Mouse (Mus musculus) stomach, postnatal 0 days (tissue): Measurements from ENCODE around the gene Abcb6. TPM values are rescaled to one million over a fixed set of nuclear protein-coding genes. Genes with fewer than 3 reads are reported as not detected.
A peak's percentile ranks its signal among the peaks of the same experiment; 100 is the strongest.

Source experiments
- ATAC-seq: fragments of 200-750 bp; cut with Nextera tagmentation; 2 replicates; pipeline ENCODE4 v1.8.0; 2017; ENCODE audit not compliant: low FRiP score, low TSS enrichment
- DNase-seq: peaks from one replicate; pipeline ENCODE4 v3.0.0-alpha.2; 2016; ENCODE audit warnings: low spot score
- H3K27ac ChIP-seq: fragments of 300-500 bp; sonication (generic); replicated peaks from 2 replicates; pipeline ENCODE4 v1.5.1; 2014; ENCODE audit warnings: mild to moderate bottlenecking, control low read depth
- H3K27me3 ChIP-seq: fragments of 300-500 bp; sonication (generic); 2 replicates; pipeline ENCODE4 v1.6.1; 2014; ENCODE audit warnings: low read length; ENCODE audit not compliant: control insufficient read depth, insufficient read depth
- H3K36me3 ChIP-seq: fragments of 300-500 bp; sonication (generic); 2 replicates; pipeline ENCODE4 v1.6.1; 2014; ENCODE audit warnings: low read length, mixed read lengths; ENCODE audit not compliant: control insufficient read depth, insufficient read depth
- H3K4me1 ChIP-seq: fragments of 300-500 bp; sonication (generic); replicated peaks from 2 replicates; pipeline ENCODE4 v1.6.1; 2014; ENCODE audit warnings: antibody characterized with exemption; ENCODE audit not compliant: control insufficient read depth, insufficient read depth
- H3K4me2 ChIP-seq: fragments of 300-500 bp; sonication (generic); replicated peaks from 2 replicates; pipeline ENCODE4 v1.6.1; 2014; ENCODE audit warnings: low read depth, mild to moderate bottlenecking, control low read depth, moderate library complexity
- H3K4me3 ChIP-seq: fragments of 300-500 bp; sonication (generic); 2 replicates; pipeline ENCODE4 v1.5.1; 2014; ENCODE audit warnings: low read depth, low read length, control low read depth
- H3K9ac ChIP-seq: fragments of 300-500 bp; sonication (generic); 2 replicates; pipeline ENCODE4 v1.6.1; 2014; ENCODE audit warnings: mild to moderate bottlenecking, low read length, control low read depth, mixed read lengths
- H3K9me3 ChIP-seq: fragments of 300-500 bp; sonication (generic); 2 replicates; pipeline ENCODE4 v1.6.1; 2016; ENCODE audit warnings: low read length; ENCODE audit not compliant: control insufficient read depth
- CTCF ChIP-seq: IDR thresholded peaks from 2 replicates; pipeline ENCODE4 v1.5.1; 2016; ENCODE audit warnings: antibody characterized with exemption, low read depth, mild to moderate bottlenecking, moderate library complexity
- EP300 ChIP-seq: optimal IDR thresholded peaks from 2 replicates; pipeline ENCODE3; 2016; ENCODE audit warnings: antibody characterized with exemption
- WGBS: fragments of 180-500 bp; shearing (Covaris S2); extraction: QIAGEN DNeasy Blood & Tissue Kit; methylation state at CpG from one replicate; pipeline ENCODE4 v1.1.7; 2014; 5-methylcytosine and 5-hydroxymethylcytosine counted together
- polyA plus RNA-seq: library from polyadenylated mRNA; unstranded; fragments of >200 nt; fragmentation: Nextera tagmentation; extraction: Ambion mirVana; gene quantifications from 2 replicates; pipeline ENCODE4 v1.2.1, GENCODE M21; 2015

The Abcb6 gene
- polyA plus RNA-seq, 1 experiment from 2014 or later, result 20.9 TPM

DNA sequence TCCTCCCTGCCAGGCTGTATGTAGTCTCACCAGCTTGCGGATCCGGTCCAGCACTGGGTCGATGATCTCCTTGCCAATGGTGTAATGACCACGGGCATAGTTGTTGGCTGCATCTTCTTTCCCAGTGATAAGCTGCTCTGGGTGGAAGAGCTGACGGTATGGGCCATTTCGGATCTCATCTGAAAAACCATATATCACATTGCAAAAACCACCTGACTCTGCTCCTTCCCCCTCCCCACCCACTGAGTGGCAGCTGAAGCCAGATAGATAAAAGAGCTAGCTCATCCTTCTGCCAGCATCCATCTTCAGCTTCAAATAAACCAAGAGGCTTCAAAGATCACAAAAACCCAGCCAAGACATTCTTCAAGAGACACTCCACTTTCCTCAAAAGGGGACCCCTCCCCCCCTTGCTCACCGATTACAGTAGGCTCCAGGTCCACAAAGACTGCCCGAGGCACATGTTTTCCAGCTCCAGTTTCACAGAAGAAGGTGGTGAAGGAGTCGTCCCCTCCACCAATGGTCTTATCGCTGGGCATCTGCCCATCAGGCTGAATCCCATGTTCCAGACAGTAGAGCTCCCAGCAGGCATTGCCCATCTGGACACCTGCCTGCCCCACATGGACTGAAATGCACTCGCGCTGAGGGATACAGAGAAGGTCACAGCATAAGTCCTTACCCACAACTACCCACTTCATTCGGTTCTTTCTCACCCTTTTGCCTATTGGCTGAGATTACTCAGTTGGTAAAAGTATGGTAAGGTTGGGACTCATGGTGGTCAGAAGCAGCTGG lies 36.8 kb upstream of the Abcb6 start:
- H3K9ac ChIP-seq, result 0 out of 2 replicates have a peak overlapping the region, but pooled peaks have one; percentile 27
- WGBS, result 72% methylated on average over 13 of the region's 13 CpGs
- no peaks in the 10 kb centered on the region for H3K27me3 ChIP-seq
- peaks cover 9% of the 10 kb centered on the region; the same call in 1 of the 2 replicates for H3K36me3 ChIP-seq
- 0 out of 2 replicates have a peak, but pooled peaks cover 2% of the 10 kb centered on the region for H3K4me1 ChIP-seq
- no peak overlapping the region for H3K27ac ChIP-seq
- no peak for ATAC-seq
- DNase-seq, result no peak
- 0 out of 2 replicates have a peak overlapping the region, but pooled peaks have one; percentile 52 for H3K4me3 ChIP-seq
- H3K4me2 ChIP-seq, result peak overlapping the region; percentile 98
- TF ChIP-seq CTCF (no peak), EP300 (no peak)
- no peaks in the 10 kb centered on the region for H3K9me3 ChIP-seq

DNA sequence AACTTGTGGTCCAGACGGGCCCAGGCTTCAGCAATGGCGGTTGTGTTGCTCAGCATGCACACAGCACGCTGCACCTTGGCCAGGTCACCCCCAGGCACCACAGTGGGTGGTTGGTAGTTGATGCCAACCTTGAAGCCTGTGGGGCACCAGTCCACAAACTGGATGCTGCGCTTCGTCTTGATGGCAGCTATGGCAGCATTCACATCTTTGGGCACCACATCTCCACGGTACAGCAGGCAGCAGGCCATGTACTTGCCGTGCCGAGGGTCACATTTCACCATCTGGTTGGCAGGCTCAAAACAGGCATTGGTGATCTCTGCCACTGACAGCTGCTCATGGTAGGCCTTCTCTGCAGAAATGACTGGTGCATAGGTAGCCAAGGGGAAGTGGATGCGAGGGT lies 35.6 kb upstream of the Abcb6 start:
- no peak for ATAC-seq
- Histone ChIP-seq H3K9me3 (no peaks in the 10 kb centered on the region), H3K36me3 (peaks cover 9% of the 10 kb centered on the region; the same call in 1 of the 2 replicates), H3K4me3 (no peak overlapping the region), H3K9ac (no peak overlapping the region), H3K4me1 (0 out of 2 replicates have a peak, but pooled peaks cover 2% of the 10 kb centered on the region), H3K27ac (peak overlapping the region; percentile 25; the same call in 1 of the 2 replicates), H3K4me2 (no peak overlapping the region), H3K27me3 (no peaks in the 10 kb centered on the region)
- TF ChIP-seq EP300 (no peak), CTCF (no peak)
- WGBS, result 91% methylated on average over 9 of the region's 9 CpGs
- no peak for DNase-seq

DNA sequence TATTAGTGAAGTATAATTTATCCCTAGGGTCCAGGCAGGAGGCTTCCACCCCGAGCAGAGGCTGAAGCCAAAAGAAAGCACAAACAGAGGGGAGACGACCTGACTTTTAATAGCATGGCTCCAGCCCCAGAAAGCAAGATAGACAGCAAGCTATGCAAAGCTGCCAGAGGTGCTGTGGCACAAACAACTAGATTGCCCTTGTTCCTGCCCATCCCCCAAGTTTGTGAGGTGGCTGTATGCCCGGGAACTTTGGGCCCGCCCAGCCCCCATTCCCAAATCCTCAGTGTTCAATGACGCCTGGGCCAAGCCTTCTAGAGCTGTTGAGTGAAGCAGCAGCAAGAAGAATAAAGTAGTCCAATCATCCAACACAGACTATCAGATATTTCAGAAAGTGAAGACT lies 34.7 kb upstream of the Abcb6 start:
- Histone ChIP-seq H3K27me3 (no peaks in the 10 kb centered on the region), H3K9ac (no peak overlapping the region), H3K36me3 (peaks cover 9% of the 10 kb centered on the region; the same call in 1 of the 2 replicates), H3K4me3 (no peak overlapping the region), H3K9me3 (no peaks in the 10 kb centered on the region), H3K27ac (peak overlapping the region; percentile 81), H3K4me1 (peaks cover 2% of the 10 kb centered on the region; the same call in 1 of the 2 replicates), H3K4me2 (no peak overlapping the region)
- WGBS, result 45% methylated on average over 5 of the region's 5 CpGs
- TF ChIP-seq CTCF, result no peak
- peak; percentile 30 for TF ChIP-seq EP300
- ATAC-seq, result no peak
- DNase-seq, result peak; percentile 55

GRCm38 (mm10) chr1:75214442-75214841 lies 34.2 kb upstream of the Abcb6 start:
- peak; percentile 82 for ATAC-seq
- peak; percentile 81 for DNase-seq
- H3K4me1 ChIP-seq, result peaks cover 2% of the 10 kb centered on the region; the same call in 1 of the 2 replicates
- H3K9me3 ChIP-seq, result no peaks in the 10 kb centered on the region
- no peaks in the 10 kb centered on the region for H3K27me3 ChIP-seq
- no peak overlapping the region for H3K9ac ChIP-seq
- no peak for TF ChIP-seq EP300
- no peak for TF ChIP-seq CTCF
- H3K4me3 ChIP-seq, result no peak overlapping the region
- peaks cover 9% of the 10 kb centered on the region; the same call in 1 of the 2 replicates for H3K36me3 ChIP-seq
- WGBS, result 39% methylated on average over 2 of the region's 2 CpGs
- peak overlapping the region; percentile 81 for H3K27ac ChIP-seq
- no peak overlapping the region for H3K4me2 ChIP-seq

GRCm38 (mm10) chr1:75213096-75213495 lies 32.9 kb upstream of the Abcb6 start:
- H3K4me1 ChIP-seq, result peaks cover 2% of the 10 kb centered on the region; the same call in 1 of the 2 replicates
- WGBS, result 69% methylated on average over 7 of the region's 7 CpGs
- ATAC-seq (0 out of 2 replicates have a peak, but pooled peaks have one; percentile 8), DNase-seq (peak; percentile 58)
- TF ChIP-seq EP300, result no peak
- no peak overlapping the region for H3K4me3 ChIP-seq
- peak overlapping the region; percentile 81 for H3K27ac ChIP-seq
- H3K36me3 ChIP-seq, result peaks cover 9% of the 10 kb centered on the region; the same call in 1 of the 2 replicates
- H3K9ac ChIP-seq, result no peak overlapping the region
- H3K9me3 ChIP-seq, result no peaks in the 10 kb centered on the region
- no peak overlapping the region for H3K4me2 ChIP-seq
- H3K27me3 ChIP-seq, result no peaks in the 10 kb centered on the region

DNA sequence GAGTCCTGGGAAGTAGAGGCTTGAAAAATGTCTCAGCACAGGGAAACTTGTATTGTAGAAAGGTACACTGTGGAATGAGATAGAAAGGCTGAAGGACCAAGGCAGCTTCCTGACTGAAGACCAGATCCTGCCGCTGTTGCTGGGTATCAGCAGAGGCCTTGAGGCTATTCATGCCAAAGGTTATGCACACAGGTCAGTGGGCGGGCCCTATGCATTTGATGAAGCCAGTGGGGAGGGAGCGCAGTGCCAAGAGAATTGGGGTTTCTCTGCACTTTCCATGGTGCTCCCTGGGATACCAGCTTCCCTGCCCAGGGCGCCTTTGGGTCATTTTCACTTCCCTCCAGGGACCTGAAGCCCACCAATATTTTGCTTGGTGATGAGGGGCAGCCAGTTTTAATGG lies 32.4 kb upstream of the Abcb6 start:
- Histone ChIP-seq H3K36me3 (peaks cover 9% of the 10 kb centered on the region; the same call in 1 of the 2 replicates), H3K4me1 (peaks cover 2% of the 10 kb centered on the region; the same call in 1 of the 2 replicates), H3K9me3 (no peaks in the 10 kb centered on the region), H3K27me3 (no peaks in the 10 kb centered on the region), H3K4me3 (no peak overlapping the region), H3K27ac (no peak overlapping the region), H3K9ac (no peak overlapping the region), H3K4me2 (no peak overlapping the region)
- ATAC-seq, result no peak
- DNase-seq, result no peak
- WGBS, result 70% methylated on average over 4 of the region's 4 CpGs
- TF ChIP-seq CTCF (no peak), EP300 (no peak)
